23 mouse cellular contexts compared by ENCODE assay signal in genomic region chr11:115323354-115323753, GRCm38 (mm10). TPM values are rescaled to one million over a fixed set of nuclear protein-coding genes. Genes with fewer than 3 reads are reported as not detected.
A peak's percentile ranks its signal among the peaks of the same experiment; 100 is the strongest.
DNase-seq lines count a peak whose midpoint lies in the region; ATAC-seq and TF ChIP-seq lines count a peak whose summit lies in the region.
"Had no signal": no experiment of that assay in that cellular context is flagged by ENCODE, and none has a peak within 500 bp of the region (broad histone marks: within the 10 kb centered on the region; RNA-seq: fewer than 3 reads in every experiment).

No protein-coding gene starts in this region.

- no peaks in the 10 kb centered on the region for H3K36me3 ChIP-seq in forebrain, embryonic 15.5 days
- H3K36me3 ChIP-seq in forebrain, embryonic 16.5 days (ENCODE audit: control insufficient read depth, insufficient read depth) = no peaks in the 10 kb centered on the region
- no peaks in the 10 kb centered on the region for H3K36me3 ChIP-seq in neural tube, embryonic 14.5 days (ENCODE audit: control insufficient read depth, insufficient read depth, low read length)
- H3K36me3 ChIP-seq in hindbrain, embryonic 15.5 days = no peaks in the 10 kb centered on the region
- H3K36me3 ChIP-seq in midbrain, postnatal 0 days (ENCODE audit: insufficient read depth, low read length) = no peaks in the 10 kb centered on the region
- H3K36me3 ChIP-seq: liver, embryonic 12.5 days had no signal

- ATAC-seq in forebrain, embryonic 15.5 days (replicated peaks) = 0 out of 2 replicates have a peak, but pooled peaks have one; percentile 26
- ATAC-seq in forebrain, embryonic 16.5 days = no peak
- no peak for ATAC-seq in neural tube, embryonic 14.5 days (ENCODE audit: low read depth)
- no peak for ATAC-seq in hindbrain, embryonic 15.5 days (ENCODE audit: low FRiP score, low read depth)
- no peak for ATAC-seq in midbrain, postnatal 0 days (ENCODE audit: low FRiP score)
- ATAC-seq: liver, embryonic 12.5 days had no signal

- H3K9me3 ChIP-seq in forebrain, embryonic 15.5 days = no peaks in the 10 kb centered on the region
- H3K9me3 ChIP-seq in forebrain, embryonic 16.5 days (ENCODE audit: control insufficient read depth, low read length) = no peaks in the 10 kb centered on the region
- no peaks in the 10 kb centered on the region for H3K9me3 ChIP-seq in neural tube, embryonic 14.5 days (ENCODE audit: control insufficient read depth, low read length)
- no peaks in the 10 kb centered on the region for H3K9me3 ChIP-seq in hindbrain, embryonic 15.5 days
- no peaks in the 10 kb centered on the region for H3K9me3 ChIP-seq in midbrain, postnatal 0 days (ENCODE audit: low read length)
- H3K9me3 ChIP-seq: liver, embryonic 12.5 days had no signal

- peaks cover 27% of the 10 kb centered on the region for H3K4me1 ChIP-seq in forebrain, embryonic 15.5 days
- peaks cover 24% of the 10 kb centered on the region for H3K4me1 ChIP-seq in forebrain, embryonic 16.5 days (replicated peaks; ENCODE audit: control insufficient read depth, insufficient read depth, low read length)
- 0 out of 2 replicates have a peak, but pooled peaks cover 6% of the 10 kb centered on the region for H3K4me1 ChIP-seq in neural tube, embryonic 14.5 days (ENCODE audit: control insufficient read depth, insufficient read depth, low read length)
- peaks cover 28% of the 10 kb centered on the region for H3K4me1 ChIP-seq in hindbrain, embryonic 15.5 days (replicated peaks)
- H3K4me1 ChIP-seq in midbrain, postnatal 0 days (ENCODE audit: insufficient read depth, low read length) = no peaks in the 10 kb centered on the region

- H3K4me2 ChIP-seq in forebrain, embryonic 15.5 days (replicated peaks) = no peak overlapping the region
- no peak overlapping the region for H3K4me2 ChIP-seq in forebrain, embryonic 16.5 days (ENCODE audit: low read length)
- peak overlapping the region; percentile 14; the same call in 1 of the 2 replicates for H3K4me2 ChIP-seq in neural tube, embryonic 14.5 days (ENCODE audit: low read depth, low read length)
- H3K4me2 ChIP-seq in hindbrain, embryonic 15.5 days = peak overlapping the region; percentile 28; the same call in 1 of the 2 replicates
- 0 out of 2 replicates have a peak overlapping the region, but pooled peaks have one; percentile 9 for H3K4me2 ChIP-seq in midbrain, postnatal 0 days (ENCODE audit: low read depth, low read length, poor library complexity, severe bottlenecking)
- H3K4me2 ChIP-seq: liver, embryonic 12.5 days; lung, embryonic 14.5 days had no signal

- H3K4me3 ChIP-seq in forebrain, embryonic 15.5 days = no peak overlapping the region
- H3K4me3 ChIP-seq in forebrain, embryonic 16.5 days (replicated peaks; ENCODE audit: low read length) = no peak overlapping the region
- H3K4me3 ChIP-seq in neural tube, embryonic 14.5 days (ENCODE audit: low read depth, low read length) = no peak overlapping the region
- peak overlapping the region; percentile 15; the same call in 1 of the 2 replicates for H3K4me3 ChIP-seq in hindbrain, embryonic 15.5 days
- 0 out of 2 replicates have a peak overlapping the region, but pooled peaks have one; percentile 9 for H3K4me3 ChIP-seq in midbrain, postnatal 0 days (ENCODE audit: low read depth, low read length)
- H3K4me3 ChIP-seq: liver, embryonic 12.5 days; myocyte had no signal

- no peak overlapping the region for H3K9ac ChIP-seq in forebrain, embryonic 15.5 days (replicated peaks)
- no peak overlapping the region for H3K9ac ChIP-seq in forebrain, embryonic 16.5 days (replicated peaks; ENCODE audit: low read depth, low read length)
- H3K9ac ChIP-seq in neural tube, embryonic 14.5 days (replicated peaks; ENCODE audit: low read depth, low read length) = no peak overlapping the region
- H3K9ac ChIP-seq in hindbrain, embryonic 15.5 days = no peak overlapping the region
- H3K9ac ChIP-seq in midbrain, postnatal 0 days (replicated peaks; ENCODE audit: low read length, poor library complexity, severe bottlenecking) = 0 out of 2 replicates have a peak overlapping the region, but pooled peaks have one; percentile 19
- H3K9ac ChIP-seq: liver, embryonic 12.5 days; lung, embryonic 14.5 days had no signal

- no peak for DNase-seq in neural tube, embryonic 10.5 days (ENCODE audit: extremely low spot score, low spot score)
- DNase-seq in midbrain, postnatal 0 days (ENCODE audit: low spot score) = peak; percentile 13
- DNase-seq in lung, postnatal 10 days = no peak
- no peak for DNase-seq in yolk sac, embryonic 10.5 days (ENCODE audit: low spot score)
- DNase-seq: adrenal gland, adult 8-10 months; B cell, adult 2 months; cerebellum, adult 11 months; gastrocnemius, postnatal 25 days; heart, postnatal 14 days; kidney, adult 9 months; lung, embryonic 14.5 days; right cerebral cortex, adult 18-20 months; spleen, adult 18-20 months; thymus, postnatal 14 days had no signal

- no peak for TF ChIP-seq CTCF in midbrain, postnatal 0 days (IDR thresholded peaks at IDR 0.05)

- WGBS in forebrain, embryonic 15.5 days = 18% methylated on average over 32 of the region's 32 CpGs
- 17% methylated on average over 32 of the region's 32 CpGs for WGBS in forebrain, embryonic 16.5 days
- WGBS in neural tube, embryonic 14.5 days = 15% methylated on average over 32 of the region's 32 CpGs
- WGBS in hindbrain, embryonic 15.5 days = 18% methylated on average over 32 of the region's 32 CpGs
- 20% methylated on average over 32 of the region's 32 CpGs for WGBS in midbrain, postnatal 0 days

- peaks cover 61% of the 10 kb centered on the region for H3K27me3 ChIP-seq in forebrain, embryonic 15.5 days
- peaks cover 58% of the 10 kb centered on the region for H3K27me3 ChIP-seq in forebrain, embryonic 16.5 days (replicated peaks; ENCODE audit: control insufficient read depth, insufficient read depth, low read length)
- peaks cover 47% of the 10 kb centered on the region for H3K27me3 ChIP-seq in neural tube, embryonic 14.5 days (ENCODE audit: control insufficient read depth, insufficient read depth, low read length)
- peaks cover 65% of the 10 kb centered on the region for H3K27me3 ChIP-seq in hindbrain, embryonic 15.5 days
- H3K27me3 ChIP-seq in midbrain, postnatal 0 days (ENCODE audit: insufficient read depth, low read length) = peaks cover 51% of the 10 kb centered on the region

- no peak overlapping the region for H3K27ac ChIP-seq in forebrain, embryonic 15.5 days (replicated peaks)
- no peak overlapping the region for H3K27ac ChIP-seq in forebrain, embryonic 16.5 days (ENCODE audit: low read length)
- no peak overlapping the region for H3K27ac ChIP-seq in neural tube, embryonic 14.5 days (ENCODE audit: low read depth, low read length)
- H3K27ac ChIP-seq in hindbrain, embryonic 15.5 days (replicated peaks) = no peak overlapping the region
- no peak overlapping the region for H3K27ac ChIP-seq in midbrain, postnatal 0 days (ENCODE audit: low read depth, low read length)
- H3K27ac ChIP-seq: liver, embryonic 12.5 days; macrophage had no signal

RNA-seq across cellular contexts. Expression of gene Ush1g, which starts 1.5 kb away (rescaled TPM):
- 0.05 TPM in 1 of 2 replicates, not detected in the other for polyA plus RNA-seq in forebrain, embryonic 15.5 days (2015; fragmentation: Nextera tagmentation; extraction: Ambion mirVana)
- 0.10 TPM in 2 replicates for polyA plus RNA-seq in forebrain, embryonic 16.5 days (2015; fragmentation: Nextera tagmentation; extraction: Ambion mirVana)
- 0.13 and 0.16 TPM in 2 replicates for polyA plus RNA-seq in neural tube, embryonic 14.5 days (2014; fragmentation: Nextera tagmentation; extraction: Ambion mirVana)
- 0.06 and 0.38 TPM in 2 replicates for polyA plus RNA-seq in hindbrain, embryonic 15.5 days (2015; fragmentation: Nextera tagmentation; extraction: Ambion mirVana)
- 0.14 TPM in 1 of 2 replicates, not detected in the other for total RNA-seq in midbrain, postnatal 0 days (2014; rRNA removed)
- 0.21 and 0.32 TPM in 2 replicates for polyA plus RNA-seq in midbrain, postnatal 0 days (2015; fragmentation: Nextera tagmentation; extraction: Ambion mirVana)
- polyA plus RNA-seq: lung, embryonic 14.5 days; macrophage; stomach, embryonic 14.5 days had no signal

RNA-seq across cellular contexts. Expression of gene Otop3, which starts 11.2 kb away (rescaled TPM):
- 0.10 and 0.25 TPM in 2 replicates for polyA plus RNA-seq in forebrain, embryonic 15.5 days (2015; fragmentation: Nextera tagmentation; extraction: Ambion mirVana)
- 0.37 TPM in 1 of 2 replicates, not detected in the other for polyA plus RNA-seq in forebrain, embryonic 16.5 days (2015; fragmentation: Nextera tagmentation; extraction: Ambion mirVana)
- polyA plus RNA-seq in neural tube, embryonic 14.5 days (2014; fragmentation: Nextera tagmentation; extraction: Ambion mirVana) = 1.8 and 2.6 TPM in 2 replicates
- 2.2 and 2.3 TPM in 2 replicates for polyA plus RNA-seq in hindbrain, embryonic 15.5 days (2015; fragmentation: Nextera tagmentation; extraction: Ambion mirVana)
- 2.1 and 3.7 TPM in 2 replicates for total RNA-seq in midbrain, postnatal 0 days (2014; rRNA removed)
- 1.8 and 2.1 TPM in 2 replicates for polyA plus RNA-seq in midbrain, postnatal 0 days (2015; fragmentation: Nextera tagmentation; extraction: Ambion mirVana)
- total RNA-seq: adrenal gland, adult 8-10 months; gastrocnemius, postnatal 25 days; heart, postnatal 14 days had no signal
- polyA plus RNA-seq: liver, embryonic 12.5 days; lung, embryonic 14.5 days; macrophage; myocyte had no signal

RNA-seq across cellular contexts. Expression of gene Otop2, which starts 16.4 kb away (rescaled TPM):
- 0.08 TPM in 1 of 2 replicates, not detected in the other for polyA plus RNA-seq in forebrain, embryonic 15.5 days (2015; fragmentation: Nextera tagmentation; extraction: Ambion mirVana)
- polyA plus RNA-seq in forebrain, embryonic 16.5 days (2015; fragmentation: Nextera tagmentation; extraction: Ambion mirVana) = 0.24 TPM in 1 of 2 replicates, not detected in the other
- polyA plus RNA-seq in neural tube, embryonic 14.5 days (2014; fragmentation: Nextera tagmentation; extraction: Ambion mirVana) = 0.12 TPM in 1 of 2 replicates, not detected in the other
- 0.07 and 0.34 TPM in 2 replicates for polyA plus RNA-seq in hindbrain, embryonic 15.5 days (2015; fragmentation: Nextera tagmentation; extraction: Ambion mirVana)
- 0.05 and 1.5 TPM in 2 replicates for total RNA-seq in midbrain, postnatal 0 days (2014; rRNA removed)
- 0.15 and 0.22 TPM in 2 replicates for polyA plus RNA-seq in midbrain, postnatal 0 days (2015; fragmentation: Nextera tagmentation; extraction: Ambion mirVana)
- total RNA-seq: adrenal gland, adult 8-10 months; gastrocnemius, postnatal 25 days; heart, postnatal 14 days had no signal
- polyA plus RNA-seq: intestine, embryonic 14.5 days; liver, embryonic 12.5 days; lung, embryonic 14.5 days; macrophage; stomach, embryonic 14.5 days had no signal

RNA-seq across cellular contexts. Expression of gene Fads6, which starts 25.9 kb away (rescaled TPM):
- polyA plus RNA-seq in forebrain, embryonic 15.5 days (2015; fragmentation: Nextera tagmentation; extraction: Ambion mirVana) = 0.37 TPM in 2 replicates
- 0.27 and 0.76 TPM in 2 replicates for polyA plus RNA-seq in forebrain, embryonic 16.5 days (2015; fragmentation: Nextera tagmentation; extraction: Ambion mirVana)
- 1.4 and 1.9 TPM in 2 replicates for polyA plus RNA-seq in neural tube, embryonic 14.5 days (2014; fragmentation: Nextera tagmentation; extraction: Ambion mirVana)
- polyA plus RNA-seq in hindbrain, embryonic 15.5 days (2015; fragmentation: Nextera tagmentation; extraction: Ambion mirVana) = 1.3 and 1.5 TPM in 2 replicates
- 10.2 and 10.6 TPM in 2 replicates for total RNA-seq in midbrain, postnatal 0 days (2014; rRNA removed)
- 1.4 and 1.6 TPM in 2 replicates for polyA plus RNA-seq in midbrain, postnatal 0 days (2015; fragmentation: Nextera tagmentation; extraction: Ambion mirVana)

RNA-seq across cellular contexts. Expression of gene Hid1, which starts 44.2 kb away (rescaled TPM):
- polyA plus RNA-seq in forebrain, embryonic 15.5 days (2015; fragmentation: Nextera tagmentation; extraction: Ambion mirVana) = 48.9 and 50.3 TPM in 2 replicates
- 46.6 and 58.2 TPM in 2 replicates for polyA plus RNA-seq in forebrain, embryonic 16.5 days (2015; fragmentation: Nextera tagmentation; extraction: Ambion mirVana)
- polyA plus RNA-seq in neural tube, embryonic 14.5 days (2014; fragmentation: Nextera tagmentation; extraction: Ambion mirVana) = 41.7 and 45.7 TPM in 2 replicates
- polyA plus RNA-seq in hindbrain, embryonic 15.5 days (2015; fragmentation: Nextera tagmentation; extraction: Ambion mirVana) = 57.2 and 62.4 TPM in 2 replicates
- total RNA-seq in midbrain, postnatal 0 days (2014; rRNA removed) = 96.0 and 106 TPM in 2 replicates
- 65.6 TPM in 2 replicates for polyA plus RNA-seq in midbrain, postnatal 0 days (2015; fragmentation: Nextera tagmentation; extraction: Ambion mirVana)
- polyA plus RNA-seq: macrophage had no signal

Comparison
In these comparisons a context has a peak if more than half of its experiments do, and no peak if none do; other contexts are left out.
1. H3K4me2 ChIP-seq: peak in neural tube, embryonic 14.5 days (single experiment), hindbrain, embryonic 15.5 days (single experiment) and midbrain, postnatal 0 days (single experiment); none in forebrain, embryonic 15.5 days (single experiment) and forebrain, embryonic 16.5 days (single experiment).
2. H3K4me3 ChIP-seq: peak in hindbrain, embryonic 15.5 days (single experiment) and midbrain, postnatal 0 days (single experiment); none in forebrain, embryonic 15.5 days (single experiment), forebrain, embryonic 16.5 days (single experiment) and neural tube, embryonic 14.5 days (single experiment).